Mouse (Mus musculus): ENCODE measurements around the gene Mospd1. TPM values are rescaled to one million over a fixed set of nuclear protein-coding genes. Genes with fewer than 3 reads are reported as not detected.

Gene Mospd1
- 56.9 and 71.6 TPM in 2 replicates for polyA plus RNA-seq (2015; fragmentation: Nextera tagmentation; extraction: Ambion mirVana)

- WGBS = 12% methylated on average over 7 of the region's 15 CpGs
- ATAC-seq (replicated peaks; ENCODE audit: extremely low read depth, insufficient read depth, low FRiP score) = peak; percentile 95
- H3K4me2 ChIP-seq (ENCODE audit: low read depth, low read length) = peak within 1 kb of the TSS; percentile 66
- peak within 1 kb of the TSS; percentile 73 for H3K4me3 ChIP-seq (ENCODE audit: low read length)
- peak within 1 kb of the TSS; percentile 86 for H3K9ac ChIP-seq (ENCODE audit: low read length)
- no peaks in the 10 kb centered on the region for H3K9me3 ChIP-seq (replicated peaks; ENCODE audit: control insufficient read depth, low read length)
- 0 out of 2 replicates have a peak, but pooled peaks cover 2% of the 10 kb centered on the region for H3K4me1 ChIP-seq (ENCODE audit: control insufficient read depth, insufficient read depth, low read length)
- H3K36me3 ChIP-seq (ENCODE audit: control insufficient read depth, insufficient read depth) = no peaks in the 10 kb centered on the region
- H3K27ac ChIP-seq (ENCODE audit: low read length) = peak within 1 kb of the TSS; percentile 87
- H3K27me3 ChIP-seq (ENCODE audit: control insufficient read depth, insufficient read depth, low read length) = no peaks in the 10 kb centered on the region
Measured at GRCm38 (mm10) chrX:53370366-53370740, at the start of gene Mospd1. Gene Mospd1 (minus strand): TSS chrX:53370502.

- H3K4me3 ChIP-seq (ENCODE audit: low read length) = no peak overlapping the region
- peak overlapping the region; percentile 82 for H3K27ac ChIP-seq (ENCODE audit: low read length)
- H3K9me3 ChIP-seq (replicated peaks; ENCODE audit: control insufficient read depth, low read length) = no peaks in the 10 kb centered on the region
- no peak overlapping the region for H3K4me2 ChIP-seq (ENCODE audit: low read depth, low read length)
- whole genome bisulfite sequencing = 37% methylated on average over 3 of the region's 3 CpGs
- no peaks in the 10 kb centered on the region for H3K27me3 ChIP-seq (ENCODE audit: control insufficient read depth, insufficient read depth, low read length)
- peak; percentile 23 for ATAC-seq (replicated peaks; ENCODE audit: extremely low read depth, insufficient read depth, low FRiP score)
- H3K4me1 ChIP-seq (ENCODE audit: control insufficient read depth, insufficient read depth, low read length) = 0 out of 2 replicates have a peak, but pooled peaks cover 2% of the 10 kb centered on the region
- no peaks in the 10 kb centered on the region for H3K36me3 ChIP-seq (ENCODE audit: control insufficient read depth, insufficient read depth)
- no peak overlapping the region for H3K9ac ChIP-seq (ENCODE audit: low read length)
Measured at GRCm38 (mm10) chrX:53386362-53386761, 16.1 kb upstream of the Mospd1 start.

GRCm38 (mm10) chrX:53383122-53383521, 12.8 kb upstream of the Mospd1 start:
- ATAC-seq (replicated peaks; ENCODE audit: extremely low read depth, insufficient read depth, low FRiP score) = no peak
- no peak overlapping the region for H3K27ac ChIP-seq (ENCODE audit: low read length)
- no peak overlapping the region for H3K9ac ChIP-seq (ENCODE audit: low read length)
- 0 out of 2 replicates have a peak, but pooled peaks cover 2% of the 10 kb centered on the region for H3K4me1 ChIP-seq (ENCODE audit: control insufficient read depth, insufficient read depth, low read length)
- 29% methylated on average over 3 of the region's 3 CpGs for WGBS
- H3K36me3 ChIP-seq (ENCODE audit: control insufficient read depth, insufficient read depth) = no peaks in the 10 kb centered on the region
- no peaks in the 10 kb centered on the region for H3K9me3 ChIP-seq (replicated peaks; ENCODE audit: control insufficient read depth, low read length)
- H3K4me2 ChIP-seq (ENCODE audit: low read depth, low read length) = no peak overlapping the region
- no peak overlapping the region for H3K4me3 ChIP-seq (ENCODE audit: low read length)
- no peaks in the 10 kb centered on the region for H3K27me3 ChIP-seq (ENCODE audit: control insufficient read depth, insufficient read depth, low read length)

GRCm38 (mm10) chrX:53369534-53370365, 552 bp downstream of the Mospd1 start:
- H3K9ac ChIP-seq (ENCODE audit: low read length) = peak overlapping the region; percentile 86
- H3K27me3 ChIP-seq (ENCODE audit: control insufficient read depth, insufficient read depth, low read length) = no peaks in the 10 kb centered on the region
- H3K4me3 ChIP-seq (ENCODE audit: low read length) = peak overlapping the region; percentile 73
- ATAC-seq (replicated peaks; ENCODE audit: extremely low read depth, insufficient read depth, low FRiP score) = peak; percentile 59
- H3K4me1 ChIP-seq (ENCODE audit: control insufficient read depth, insufficient read depth, low read length) = 0 out of 2 replicates have a peak, but pooled peaks cover 2% of the 10 kb centered on the region
- no peaks in the 10 kb centered on the region for H3K9me3 ChIP-seq (replicated peaks; ENCODE audit: control insufficient read depth, low read length)
- no peaks in the 10 kb centered on the region for H3K36me3 ChIP-seq (ENCODE audit: control insufficient read depth, insufficient read depth)
- WGBS = 12% methylated on average over 25 of the region's 25 CpGs
- H3K4me2 ChIP-seq (ENCODE audit: low read depth, low read length) = peak overlapping the region; percentile 66
- H3K27ac ChIP-seq (ENCODE audit: low read length) = peak overlapping the region; percentile 87

GRCm38 (mm10) chrX:53364668-53365383, 5.5 kb downstream of the Mospd1 start:
- Histone ChIP-seq H3K27ac (ENCODE audit: low read length) (no peak overlapping the region), H3K4me3 (ENCODE audit: low read length) (no peak overlapping the region), H3K4me1 (ENCODE audit: control insufficient read depth, insufficient read depth, low read length) (0 out of 2 replicates have a peak, but pooled peaks cover 2% of the 10 kb centered on the region), H3K36me3 (ENCODE audit: control insufficient read depth, insufficient read depth) (no peaks in the 10 kb centered on the region), H3K27me3 (ENCODE audit: control insufficient read depth, insufficient read depth, low read length) (no peaks in the 10 kb centered on the region), H3K9me3 (replicated peaks; ENCODE audit: control insufficient read depth, low read length) (no peaks in the 10 kb centered on the region), H3K9ac (ENCODE audit: low read length) (no peak overlapping the region), H3K4me2 (ENCODE audit: low read depth, low read length) (no peak overlapping the region)
- no peak for ATAC-seq (replicated peaks; ENCODE audit: extremely low read depth, insufficient read depth, low FRiP score)
- WGBS = 74% methylated on average over 7 of the region's 7 CpGs

DNA sequence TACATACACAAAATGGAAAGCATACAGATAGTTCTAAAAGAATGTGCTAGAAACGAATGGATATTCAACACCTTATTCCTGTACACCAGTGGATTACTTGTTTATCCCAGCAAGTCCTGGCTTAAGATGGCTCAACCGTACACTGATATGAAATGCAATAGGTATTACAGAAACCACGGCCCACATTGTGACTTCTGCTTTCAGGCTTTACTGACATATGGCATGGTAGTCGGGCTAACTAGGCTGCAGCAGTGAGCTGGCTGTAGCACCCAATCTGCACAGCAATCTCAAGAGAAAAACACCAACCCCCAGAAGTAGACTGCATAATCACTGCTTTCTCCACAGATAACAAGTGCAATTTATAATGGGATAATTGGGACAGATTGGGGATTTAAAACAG, 21.9 kb downstream of the Mospd1 start:
- ATAC-seq (replicated peaks; ENCODE audit: extremely low read depth, insufficient read depth, low FRiP score) = no peak
- WGBS = 92% methylated on average over 4 of the region's 4 CpGs
- H3K4me2 ChIP-seq (ENCODE audit: low read depth, low read length) = no peak overlapping the region
- H3K4me1 ChIP-seq (ENCODE audit: control insufficient read depth, insufficient read depth, low read length) = no peaks in the 10 kb centered on the region
- no peak overlapping the region for H3K4me3 ChIP-seq (ENCODE audit: low read length)
- H3K36me3 ChIP-seq (ENCODE audit: control insufficient read depth, insufficient read depth) = peaks cover 6% of the 10 kb centered on the region
- H3K9ac ChIP-seq (ENCODE audit: low read length) = no peak overlapping the region
- no peaks in the 10 kb centered on the region for H3K27me3 ChIP-seq (ENCODE audit: control insufficient read depth, insufficient read depth, low read length)
- no peak overlapping the region for H3K27ac ChIP-seq (ENCODE audit: low read length)
- H3K9me3 ChIP-seq (replicated peaks; ENCODE audit: control insufficient read depth, low read length) = no peaks in the 10 kb centered on the region

DNA sequence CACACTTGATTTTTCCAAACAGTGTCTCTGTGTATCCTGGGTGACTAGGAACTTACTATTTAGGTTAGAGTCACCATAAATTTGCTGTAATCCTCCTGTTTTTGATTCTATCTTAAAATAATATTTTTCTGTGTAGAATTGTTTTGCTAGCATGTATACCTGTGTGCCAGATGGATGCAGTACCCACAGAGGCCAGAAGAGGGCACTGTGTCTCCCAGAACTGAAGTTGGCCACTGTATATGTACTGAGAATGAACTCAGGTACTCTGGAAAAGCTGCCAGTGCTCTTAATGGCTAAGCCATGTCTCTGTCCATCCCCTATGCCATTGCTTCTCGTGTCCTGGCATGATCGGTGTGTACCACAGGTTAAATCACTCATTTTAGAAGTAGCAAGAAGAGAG, 28.8 kb downstream of the Mospd1 start:
- WGBS = 68% methylated on average over 2 of the region's 2 CpGs
- Histone ChIP-seq H3K4me1 (ENCODE audit: control insufficient read depth, insufficient read depth, low read length) (no peaks in the 10 kb centered on the region), H3K9me3 (replicated peaks; ENCODE audit: control insufficient read depth, low read length) (no peaks in the 10 kb centered on the region), H3K9ac (ENCODE audit: low read length) (no peak overlapping the region), H3K4me3 (ENCODE audit: low read length) (no peak overlapping the region), H3K27me3 (ENCODE audit: control insufficient read depth, insufficient read depth, low read length) (no peaks in the 10 kb centered on the region), H3K27ac (ENCODE audit: low read length) (no peak overlapping the region), H3K36me3 (ENCODE audit: control insufficient read depth, insufficient read depth) (no peaks in the 10 kb centered on the region), H3K4me2 (ENCODE audit: low read depth, low read length) (no peak overlapping the region)
- no peak for ATAC-seq (replicated peaks; ENCODE audit: extremely low read depth, insufficient read depth, low FRiP score)

DNA sequence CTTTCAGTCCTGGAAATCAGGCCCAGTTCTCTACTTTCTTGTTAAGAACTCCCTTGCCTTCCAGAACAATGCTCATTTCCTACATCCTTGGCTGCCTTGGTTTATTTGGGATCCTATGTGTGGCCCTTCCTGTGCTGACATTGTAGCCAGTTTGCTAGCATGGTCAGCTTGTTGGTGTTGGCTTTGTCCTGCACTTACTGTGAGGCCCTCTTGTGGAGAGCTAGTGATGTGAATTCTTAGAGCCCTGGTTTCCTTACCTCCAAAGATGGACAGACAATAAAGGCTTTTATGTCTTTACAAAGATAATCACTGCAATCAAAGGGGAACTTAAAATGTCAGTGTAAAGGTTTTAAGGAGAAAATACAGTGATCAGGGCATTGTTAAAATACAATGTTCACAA, 32.9 kb downstream of the Mospd1 start:
- H3K9ac ChIP-seq (ENCODE audit: low read length) = no peak overlapping the region
- H3K4me3 ChIP-seq (ENCODE audit: low read length) = no peak overlapping the region
- H3K27ac ChIP-seq (ENCODE audit: low read length) = no peak overlapping the region
- ATAC-seq (replicated peaks; ENCODE audit: extremely low read depth, insufficient read depth, low FRiP score) = no peak
- H3K4me1 ChIP-seq (ENCODE audit: control insufficient read depth, insufficient read depth, low read length) = no peaks in the 10 kb centered on the region
- no peak overlapping the region for H3K4me2 ChIP-seq (ENCODE audit: low read depth, low read length)
- no peaks in the 10 kb centered on the region for H3K27me3 ChIP-seq (ENCODE audit: control insufficient read depth, insufficient read depth, low read length)
- no peaks in the 10 kb centered on the region for H3K36me3 ChIP-seq (ENCODE audit: control insufficient read depth, insufficient read depth)
- no peaks in the 10 kb centered on the region for H3K9me3 ChIP-seq (replicated peaks; ENCODE audit: control insufficient read depth, low read length)

DNA sequence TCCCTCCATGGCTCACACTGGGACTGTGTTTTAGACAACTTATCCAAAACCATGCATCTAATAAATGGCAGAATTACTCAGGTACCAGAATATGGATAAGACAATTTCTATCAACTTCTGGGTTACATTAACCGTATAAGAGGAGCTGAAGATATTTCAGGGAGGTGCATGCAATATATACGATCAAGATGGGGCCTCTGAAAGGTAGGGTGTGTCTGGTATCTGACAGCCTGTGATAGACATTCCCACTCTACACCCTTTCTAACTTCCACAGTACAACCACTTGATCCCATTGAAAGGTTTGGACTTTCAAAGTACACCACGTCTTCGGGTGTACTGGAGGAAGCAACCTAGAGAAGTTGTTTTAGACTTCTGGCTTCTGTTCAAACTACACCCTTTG, 39.9 kb downstream of the Mospd1 start:
- no peaks in the 10 kb centered on the region for H3K9me3 ChIP-seq (replicated peaks; ENCODE audit: control insufficient read depth, low read length)
- H3K27me3 ChIP-seq (ENCODE audit: control insufficient read depth, insufficient read depth, low read length) = no peaks in the 10 kb centered on the region
- H3K9ac ChIP-seq (ENCODE audit: low read length) = no peak overlapping the region
- no peak overlapping the region for H3K27ac ChIP-seq (ENCODE audit: low read length)
- ATAC-seq (replicated peaks; ENCODE audit: extremely low read depth, insufficient read depth, low FRiP score) = no peak
- no peak overlapping the region for H3K4me2 ChIP-seq (ENCODE audit: low read depth, low read length)
- H3K4me1 ChIP-seq (ENCODE audit: control insufficient read depth, insufficient read depth, low read length) = no peaks in the 10 kb centered on the region
- no peaks in the 10 kb centered on the region for H3K36me3 ChIP-seq (ENCODE audit: control insufficient read depth, insufficient read depth)
- WGBS = 78% methylated on average over 4 of the region's 4 CpGs
- no peak overlapping the region for H3K4me3 ChIP-seq (ENCODE audit: low read length)
